Mouse (Mus musculus): ENCODE results near the gene Clcc1.

- TF ChIP-seq CTCF (IDR thresholded peaks at IDR 0.05; ENCODE audit: low read depth) (no peak), EP300 (IDR thresholded peaks at IDR 0.05; ENCODE audit: low read depth) (no peak)
These were observed 8.9 kb upstream of the Clcc1 start for GRCm38 (mm10) chr3:108644856-108645255.

Measured in liver, postnatal 0 days (tissue).